Mouse (Mus musculus) midbrain, embryonic 15.5 days (tissue): ENCODE results near the gene Pgam2. TPM values are rescaled to one million over a fixed set of nuclear protein-coding genes. Genes with fewer than 3 reads are reported as not detected.

Source experiments
- polyA plus RNA-seq: library from polyadenylated mRNA; unstranded; fragments of >200 nt; fragmentation: Nextera tagmentation; extraction: Ambion mirVana; gene quantifications from 2 replicates; pipeline ENCODE4 v1.2.1, GENCODE M21; 2015

Pgam2 gene
- polyA plus RNA-seq, 1 experiment from 2014 or later, result 2.4 TPM

Other genes with a start within 250 kb of the Pgam2 start
- gene Ankrd36, start 234.0 kb downstream of the Pgam2 start, polyA plus RNA-seq, result 0.12 and 0.13 TPM in 2 replicates
- 170 and 176 TPM in 2 replicates for gene Mrps24, start 88.1 kb downstream of the Pgam2 start, polyA plus RNA-seq
- 36.9 and 37.6 TPM in 2 replicates for gene Urgcp, start 41.4 kb downstream of the Pgam2 start, polyA plus RNA-seq
- gene Dbnl, start 15.2 kb downstream of the Pgam2 start, polyA plus RNA-seq, result 151 and 154 TPM in 2 replicates
- 8.4 and 8.8 TPM in 2 replicates for gene Polm, start 34.3 kb upstream of the Pgam2 start, polyA plus RNA-seq
- gene Aebp1, start 58.2 kb upstream of the Pgam2 start, polyA plus RNA-seq, result 21.9 and 27.7 TPM in 2 replicates
- gene Pold2, start 74.6 kb upstream of the Pgam2 start, polyA plus RNA-seq, result 51.0 and 59.6 TPM in 2 replicates
- 1.6 TPM in 1 of 2 replicates, not detected in the other for gene Myl7, start 95.0 kb upstream of the Pgam2 start, polyA plus RNA-seq
- gene Gck, start 146.3 kb upstream of the Pgam2 start, polyA plus RNA-seq, result 10.0 and 11.2 TPM in 2 replicates
- gene Ykt6, start 152.0 kb upstream of the Pgam2 start, polyA plus RNA-seq, result 96.8 and 104 TPM in 2 replicates